Comparison of ENCODE assay signal across 20 mouse cellular contexts in genomic region chr2:103991303-103991702, GRCm38 (mm10). TPM values are rescaled to one million over a fixed set of nuclear protein-coding genes. Genes with fewer than 3 reads are reported as not detected.
DNase-seq lines count a peak whose midpoint lies in the region; ATAC-seq and TF ChIP-seq lines count a peak whose summit lies in the region.
"Had no signal": no experiment of that assay in that cellular context is flagged by ENCODE, and none has a peak within 500 bp of the region (broad histone marks: within the 10 kb centered on the region; RNA-seq: fewer than 3 reads in every experiment).

No protein-coding gene starts in this region.

- no peak for TF ChIP-seq POLR2A in kidney, adult 2 months (IDR thresholded peaks at IDR 0.05; ENCODE audit: low read depth, low read length)

- H3K4me2 ChIP-seq in kidney, embryonic 15.5 days = no peak overlapping the region
- H3K4me2 ChIP-seq in midbrain, embryonic 11.5 days = no peak overlapping the region
- no peak overlapping the region for H3K4me2 ChIP-seq in midbrain, embryonic 13.5 days (replicated peaks)
- H3K4me2 ChIP-seq: embryonic facial prominence, embryonic 15.5 days; forebrain, embryonic 13.5 days; heart, embryonic 15.5 days; limb, embryonic 12.5 days; lung, embryonic 15.5 days; neural tube, embryonic 12.5 days; stomach, embryonic 15.5 days had no signal

- no peak overlapping the region for H3K27ac ChIP-seq in kidney, adult 2 months (ENCODE audit: insufficient read depth, low read depth, low read length)
- H3K27ac ChIP-seq in kidney, embryonic 15.5 days = no peak overlapping the region
- H3K27ac ChIP-seq in midbrain, embryonic 11.5 days (ENCODE audit: low read depth, low read length) = no peak overlapping the region
- H3K27ac ChIP-seq in midbrain, embryonic 13.5 days = no peak overlapping the region
- H3K27ac ChIP-seq: embryonic facial prominence, embryonic 15.5 days; forebrain, embryonic 13.5 days; heart, embryonic 15.5 days; limb, embryonic 12.5 days; lung, embryonic 15.5 days; neural tube, embryonic 12.5 days; stomach, embryonic 15.5 days had no signal

- H3K4me1 ChIP-seq in kidney, adult 2 months (ENCODE audit: control insufficient read depth, insufficient read depth, low read length) = no peaks in the 10 kb centered on the region
- H3K4me1 ChIP-seq in kidney, embryonic 15.5 days = no peaks in the 10 kb centered on the region
- peaks cover 3% of the 10 kb centered on the region; the same call in 1 of the 2 replicates for H3K4me1 ChIP-seq in midbrain, embryonic 11.5 days (ENCODE audit: control insufficient read depth, insufficient read depth, low read length)
- peaks cover 7% of the 10 kb centered on the region; the same call in 1 of the 2 replicates for H3K4me1 ChIP-seq in midbrain, embryonic 13.5 days (replicated peaks)
- H3K4me1 ChIP-seq: embryonic facial prominence, embryonic 15.5 days; heart, embryonic 15.5 days; lung, embryonic 15.5 days; stomach, embryonic 15.5 days had no signal

- H3K9ac ChIP-seq in kidney, embryonic 15.5 days = no peak overlapping the region
- H3K9ac ChIP-seq in midbrain, embryonic 11.5 days (ENCODE audit: low read length) = no peak overlapping the region
- no peak overlapping the region for H3K9ac ChIP-seq in midbrain, embryonic 13.5 days (replicated peaks)
- H3K9ac ChIP-seq: embryonic facial prominence, embryonic 15.5 days; forebrain, embryonic 13.5 days; heart, embryonic 15.5 days; limb, embryonic 12.5 days; lung, embryonic 15.5 days; neural tube, embryonic 12.5 days; stomach, embryonic 15.5 days had no signal

- H3K27me3 ChIP-seq in kidney, adult 2 months (replicated peaks; ENCODE audit: control insufficient read depth, insufficient read depth, low read length) = no peaks in the 10 kb centered on the region; the same call in 1 of the 2 replicates
- H3K27me3 ChIP-seq in kidney, embryonic 15.5 days = peaks cover 15% of the 10 kb centered on the region
- no peaks in the 10 kb centered on the region for H3K27me3 ChIP-seq in midbrain, embryonic 11.5 days (ENCODE audit: control insufficient read depth, insufficient read depth, low read length)
- no peaks in the 10 kb centered on the region for H3K27me3 ChIP-seq in midbrain, embryonic 13.5 days
- H3K27me3 ChIP-seq: forebrain, embryonic 13.5 days; megakaryocyte, embryonic 14.5 days; neural tube, embryonic 12.5 days had no signal

- no peaks in the 10 kb centered on the region for H3K9me3 ChIP-seq in kidney, embryonic 15.5 days (replicated peaks)
- H3K9me3 ChIP-seq in midbrain, embryonic 11.5 days (ENCODE audit: control insufficient read depth, low read length) = no peaks in the 10 kb centered on the region
- H3K9me3 ChIP-seq in midbrain, embryonic 13.5 days = no peaks in the 10 kb centered on the region
- H3K9me3 ChIP-seq: embryonic facial prominence, embryonic 15.5 days; forebrain, embryonic 13.5 days; heart, embryonic 15.5 days; limb, embryonic 12.5 days; lung, embryonic 15.5 days; neural tube, embryonic 12.5 days; stomach, embryonic 15.5 days had no signal

- DNase-seq in kidney, adult 2 months = no peak
- DNase-seq in midbrain, embryonic 11.5 days (ENCODE audit: low spot score, missing footprints) = peak; percentile 68
- peak; percentile 61 for DNase-seq in R1 (ENCODE audit: low read depth, low spot score)
- DNase-seq in thymus, postnatal 4 days = no peak
- DNase-seq in ovary, postnatal 14 days (ENCODE audit: low spot score) = no peak
- DNase-seq: cerebellum, postnatal 10 days; embryo, embryonic 11 days; kidney, postnatal 14 days; layer of hippocampus, adult 9-11 months had no signal

- no peak for ATAC-seq in kidney, embryonic 15.5 days (replicated peaks; ENCODE audit: low FRiP score)
- ATAC-seq in midbrain, embryonic 11.5 days (ENCODE audit: low FRiP score) = no peak
- ATAC-seq in midbrain, embryonic 13.5 days = no peak
- ATAC-seq: forebrain, embryonic 13.5 days had no signal

- TF ChIP-seq CTCF in kidney, adult 2 months (conservative IDR thresholded peaks at IDR 0.05; ENCODE audit: insufficient read depth, insufficient read length, low read depth, low read length) = 0 out of 2 replicates have a peak, but pooled peaks have one; percentile 7

- H3K36me3 ChIP-seq in kidney, adult 2 months (ENCODE audit: control insufficient read depth, insufficient read depth, low read length) = no peaks in the 10 kb centered on the region
- H3K36me3 ChIP-seq in kidney, embryonic 15.5 days = no peaks in the 10 kb centered on the region
- H3K36me3 ChIP-seq in midbrain, embryonic 11.5 days (ENCODE audit: control insufficient read depth, insufficient read depth, low read length) = no peaks in the 10 kb centered on the region
- no peaks in the 10 kb centered on the region for H3K36me3 ChIP-seq in midbrain, embryonic 13.5 days
- H3K36me3 ChIP-seq: embryonic facial prominence, embryonic 15.5 days; heart, embryonic 15.5 days; limb, embryonic 12.5 days; lung, embryonic 15.5 days; neural tube, embryonic 12.5 days; stomach, embryonic 15.5 days had no signal

- H3K4me3 ChIP-seq in kidney, adult 2 months (ENCODE audit: insufficient read depth, low read depth, low read length) = no peak overlapping the region
- H3K4me3 ChIP-seq in kidney, embryonic 15.5 days (replicated peaks) = no peak overlapping the region
- H3K4me3 ChIP-seq in midbrain, embryonic 11.5 days (ENCODE audit: low read depth, low read length) = no peak overlapping the region
- H3K4me3 ChIP-seq in midbrain, embryonic 13.5 days (replicated peaks) = no peak overlapping the region
- H3K4me3 ChIP-seq: embryonic facial prominence, embryonic 15.5 days; forebrain, embryonic 13.5 days; heart, embryonic 15.5 days; limb, embryonic 12.5 days; lung, embryonic 15.5 days; megakaryocyte, embryonic 14.5 days; neural tube, embryonic 12.5 days; stomach, embryonic 15.5 days had no signal

RNA-seq across cellular contexts. Expression of gene Lmo2, which starts 33.5 kb away (rescaled TPM):
- 18.5 and 20.8 TPM in 2 replicates for polyA plus RNA-seq in kidney, adult 2 months (2012; rRNA removed)
- polyA plus RNA-seq in kidney, embryonic 15.5 days (2015; fragmentation: Nextera tagmentation; extraction: Ambion mirVana) = 32.1 and 33.3 TPM in 2 replicates
- 25.8 and 28.6 TPM in 2 replicates for polyA plus RNA-seq in midbrain, embryonic 11.5 days (2014; fragmentation: Nextera tagmentation; extraction: Ambion mirVana)
- 25.8 and 28.7 TPM in 2 replicates for polyA plus RNA-seq in midbrain, embryonic 13.5 days (2015; fragmentation: Nextera tagmentation; extraction: Ambion mirVana)

RNA-seq across cellular contexts. Expression of gene Fbxo3, which starts 36.2 kb away (rescaled TPM):
- polyA plus RNA-seq in kidney, adult 2 months (2012; rRNA removed) = 22.3 and 25.0 TPM in 2 replicates
- polyA plus RNA-seq in kidney, embryonic 15.5 days (2015; fragmentation: Nextera tagmentation; extraction: Ambion mirVana) = 54.3 and 56.6 TPM in 2 replicates
- 60.1 and 72.8 TPM in 2 replicates for polyA plus RNA-seq in midbrain, embryonic 11.5 days (2014; fragmentation: Nextera tagmentation; extraction: Ambion mirVana)
- polyA plus RNA-seq in midbrain, embryonic 13.5 days (2015; fragmentation: Nextera tagmentation; extraction: Ambion mirVana) = 64.3 and 72.0 TPM in 2 replicates

RNA-seq across cellular contexts. Expression of gene 4931422A03Rik, which starts 36.9 kb away (rescaled TPM):
- not detected in 2 replicates for polyA plus RNA-seq in kidney, adult 2 months (2012; rRNA removed)
- 1.8 and 2.1 TPM in 2 replicates for polyA plus RNA-seq in kidney, embryonic 15.5 days (2015; fragmentation: Nextera tagmentation; extraction: Ambion mirVana)
- 1.1 and 1.5 TPM in 2 replicates for polyA plus RNA-seq in midbrain, embryonic 11.5 days (2014; fragmentation: Nextera tagmentation; extraction: Ambion mirVana)
- 1.8 and 2.5 TPM in 2 replicates for polyA plus RNA-seq in midbrain, embryonic 13.5 days (2015; fragmentation: Nextera tagmentation; extraction: Ambion mirVana)
- polyA plus RNA-seq: spleen, adult 2 months had no signal

Comparison
In these comparisons a context has a peak if more than half of its experiments do, and no peak if none do; other contexts are left out.
1. DNase-seq: peak in midbrain, embryonic 11.5 days (single experiment) and R1 (single experiment); none in kidney, adult 2 months (single experiment), thymus, postnatal 4 days (single experiment) and ovary, postnatal 14 days (single experiment).